Mouse (Mus musculus) bone marrow, adult 2 months (tissue): ENCODE data around the gene Plppr5.

ENCODE experiments used
- CTCF ChIP-seq: fragments of 200-500 bp; IDR thresholded peaks from 2 replicates; pipeline ENCODE4 v1.5.1; 2011; ENCODE audit warnings: low read length, control low read depth; ENCODE audit not compliant: control insufficient read depth, insufficient read depth
- POLR2A ChIP-seq: fragments of 200-500 bp; IDR thresholded peaks from 2 replicates; pipeline ENCODE4 v1.6.1; 2011; ENCODE audit warnings: low read depth, mild to moderate bottlenecking, control low read depth, low read length, borderline replicate concordance; ENCODE audit not compliant: control insufficient read depth

GRCm38 (mm10) chr3:117630332-117630731 lies 55.7 kb downstream of the Plppr5 start:
- TF ChIP-seq POLR2A: no peak
- no peak for TF ChIP-seq CTCF
